Mouse (Mus musculus) cerebellum, postnatal 25 days (tissue): Measurements from ENCODE around the gene Cypt2.
"Not testable (repeated sequence)": the region's sequence is repeated elsewhere in the genome, so short reads cannot be mapped to it uniquely, and the experiment has no call there.

ENCODE experiments used
- DNase-seq, 2 experiments: peaks; one replicate each; pipeline ENCODE4 v3.0.0; 2021; ENCODE audit warnings: mixed read lengths in 2 of 2

Gene Cypt2

DNA sequence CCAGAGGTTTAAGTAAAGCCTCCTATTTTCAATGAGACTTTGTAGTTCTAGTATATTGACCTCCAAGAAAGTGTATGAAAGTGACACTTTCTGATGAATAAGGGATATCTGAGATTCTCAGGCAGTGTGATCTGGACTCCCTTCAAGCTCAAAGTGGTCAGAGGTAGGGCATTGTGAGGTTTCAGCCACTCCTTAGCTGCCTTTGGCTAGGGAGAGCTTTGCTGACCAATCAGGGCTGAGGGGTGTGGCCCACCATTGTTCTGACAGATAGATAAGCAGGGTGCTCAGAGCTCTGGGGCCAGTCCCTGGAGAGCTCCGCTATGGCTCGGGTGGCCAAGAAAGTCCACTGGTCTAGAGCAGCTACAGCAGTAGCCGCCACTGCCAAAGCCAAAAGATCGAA lies at the start of gene Cypt2:
Gene Cypt2, plus strand, starts transcription at position 301 of the 400 bp plus-strand sequence.
- not testable (repeated sequence) for DNase-seq

GRCm38 (mm10) chrX:105546234-105546633 lies 46.7 kb downstream of the Cypt2 start:
- DNase-seq, result no peak
